Mouse (Mus musculus) splenic B cell, adult 2 months (primary cell): Measurements from ENCODE around the gene Pou4f1.
A peak's percentile ranks its signal among the peaks of the same experiment; 100 is the strongest.
"Not testable (repeated sequence)": the region's sequence is repeated elsewhere in the genome, so short reads cannot be mapped to it uniquely, and the experiment has no call there.

Experiments used
- DNase-seq: peaks from one replicate; pipeline ENCODE4 v3.0.0-alpha.2; 2011; ENCODE audit warnings: low read depth, low spot score
- H3K27me3 ChIP-seq: 2 replicates; pipeline ENCODE4 v1.6.1; 2012; ENCODE audit warnings: mild to moderate bottlenecking, low read length, moderate library complexity, mixed read lengths; ENCODE audit not compliant: control insufficient read depth, poor library complexity, insufficient read depth, severe bottlenecking
- H3K36me3 ChIP-seq: 2 replicates; pipeline ENCODE4 v1.6.1; 2012; ENCODE audit warnings: mild to moderate bottlenecking, low read length, moderate library complexity, mixed read lengths; ENCODE audit not compliant: control insufficient read depth, poor library complexity, insufficient read depth, severe bottlenecking

The Pou4f1 gene

DNA sequence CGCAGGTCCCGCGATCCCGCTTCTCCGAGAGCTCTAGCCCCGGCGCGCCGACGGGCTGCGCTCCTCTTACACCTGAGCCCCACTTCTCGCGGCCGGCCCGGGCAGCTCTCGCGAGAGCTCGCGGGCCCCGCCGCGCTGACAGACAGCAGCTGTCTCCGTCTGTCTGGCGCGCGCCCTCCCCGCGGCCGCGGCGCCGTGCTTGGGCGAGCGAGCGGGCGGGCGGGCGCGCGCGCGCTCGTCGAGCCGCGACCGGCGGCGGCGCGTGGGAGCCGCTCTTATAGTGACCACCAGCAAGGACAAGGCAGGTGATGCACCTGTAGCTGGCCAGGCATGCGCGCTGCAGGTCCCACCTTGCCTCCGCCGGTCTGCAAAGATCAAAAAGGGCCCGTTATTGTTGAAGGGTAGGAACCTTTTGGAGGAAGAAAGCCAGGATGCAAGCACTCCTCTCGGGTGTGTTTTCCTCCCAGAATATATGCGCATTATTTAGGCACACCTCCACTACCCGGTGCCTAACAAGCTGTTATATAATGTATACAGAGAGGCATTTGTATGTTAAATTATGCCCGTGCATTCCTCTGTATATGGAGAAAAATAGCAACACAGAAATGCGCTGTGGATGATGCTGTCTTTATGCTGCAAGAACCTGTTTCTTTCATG lies at the start of gene Pou4f1:
Gene Pou4f1 (minus strand): TSS at position 34 of the 657 bp plus-strand sequence.
- peak; percentile 71 for DNase-seq
- peaks cover 13% of the 10 kb centered on the region for H3K27me3 ChIP-seq
- no peaks in the 10 kb centered on the region for H3K36me3 ChIP-seq

DNA sequence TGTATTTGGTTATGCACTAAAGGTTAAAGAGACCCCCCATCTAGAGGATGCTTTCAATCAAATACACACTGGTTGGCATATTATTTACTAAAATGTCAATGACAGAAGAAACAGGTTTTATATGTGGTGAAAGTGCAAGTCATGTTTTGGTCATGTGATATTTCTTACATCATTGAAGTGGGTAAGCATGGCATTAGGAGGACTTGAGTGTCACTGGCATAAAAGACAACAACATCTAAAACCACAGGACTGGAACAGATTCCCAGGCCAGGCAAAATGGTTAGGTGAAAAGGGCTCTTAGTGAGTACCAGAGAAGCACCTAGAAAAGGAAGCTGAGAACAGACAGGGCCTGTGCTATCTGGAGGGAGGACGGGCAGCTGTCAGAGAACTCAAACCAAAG lies 43.9 kb upstream of the Pou4f1 start:
- no peak for DNase-seq
- Histone ChIP-seq H3K36me3 (no peaks in the 10 kb centered on the region), H3K27me3 (no peaks in the 10 kb centered on the region)

GRCm38 (mm10) chr14:104502761-104503160 lies 35.0 kb upstream of the Pou4f1 start:
- DNase-seq: not testable (repeated sequence)
- H3K36me3 ChIP-seq: peaks cover 11% of the 10 kb centered on the region

DNA sequence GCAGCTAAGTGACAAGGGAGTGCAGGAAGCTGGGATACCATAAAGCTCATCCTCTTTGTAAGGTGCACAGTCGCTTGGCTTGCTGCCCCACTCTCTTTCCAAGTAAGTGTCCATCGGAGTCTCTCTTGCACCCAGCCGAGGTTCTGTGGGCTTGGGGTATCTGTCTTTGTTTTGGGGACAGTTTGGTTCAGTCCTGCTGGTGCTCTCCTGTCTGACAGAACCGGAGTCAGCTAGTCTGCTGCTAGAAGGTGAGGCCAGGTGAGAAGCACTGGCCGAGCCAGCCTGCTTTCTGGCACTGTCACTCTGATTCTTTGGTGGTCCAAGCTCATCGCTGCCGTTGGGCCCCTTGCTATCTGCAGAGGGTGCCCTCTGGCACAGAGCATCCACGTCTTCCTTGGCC lies 12.0 kb upstream of the Pou4f1 start:
- DNase-seq: no peak
- H3K27me3 ChIP-seq: no peaks in the 10 kb centered on the region

More at GRCm38 (mm10) chr14:104502761-104503160, 35.0 kb upstream of the Pou4f1 start:
- not testable (repeated sequence) for H3K27me3 ChIP-seq

GRCm38 (mm10) chr14:104478593-104478992 lies 10.8 kb upstream of the Pou4f1 start:
- Histone ChIP-seq H3K27me3 (no peaks in the 10 kb centered on the region), H3K36me3 (no peaks in the 10 kb centered on the region; the same call in 1 of the 2 replicates)
- no peak for DNase-seq

More for the DNA sequence above, 12.0 kb upstream of the Pou4f1 start:
- no peaks in the 10 kb centered on the region; the same call in 1 of the 2 replicates for H3K36me3 ChIP-seq

DNA sequence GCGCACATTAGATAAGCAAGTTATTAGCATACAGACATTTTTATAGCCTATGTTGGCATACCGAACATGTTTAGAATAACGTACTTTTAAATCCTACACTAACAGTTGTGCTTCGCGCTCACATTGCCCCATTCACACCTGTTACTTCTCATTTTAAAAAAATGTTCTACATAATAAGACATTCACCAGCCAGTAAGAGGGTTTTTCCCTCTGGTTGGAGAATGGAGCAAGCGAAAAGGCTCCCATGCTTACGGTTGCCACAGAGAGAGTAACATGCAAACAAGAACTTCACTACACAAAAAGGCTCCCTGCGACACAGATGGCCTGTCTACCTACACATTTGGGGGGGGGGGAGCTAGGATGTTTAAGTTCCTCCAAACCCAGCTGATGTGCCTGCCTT lies 9.8 kb upstream of the Pou4f1 start:
- DNase-seq: no peak
- Histone ChIP-seq H3K27me3 (0 out of 2 replicates have a peak, but pooled peaks cover 2% of the 10 kb centered on the region), H3K36me3 (no peaks in the 10 kb centered on the region; the same call in 1 of the 2 replicates)

GRCm38 (mm10) chr14:104475438-104475837 lies 7.6 kb upstream of the Pou4f1 start:
- DNase-seq: no peak
- 0 out of 2 replicates have a peak, but pooled peaks cover 2% of the 10 kb centered on the region for H3K27me3 ChIP-seq
- no peaks in the 10 kb centered on the region; the same call in 1 of the 2 replicates for H3K36me3 ChIP-seq

- H3K27me3 ChIP-seq: peaks cover 13% of the 10 kb centered on the region
- no peaks in the 10 kb centered on the region for H3K36me3 ChIP-seq
- no peak for DNase-seq
Observed at GRCm38 (mm10) chr14:104468623-104468970, 798 bp upstream of the Pou4f1 start.

GRCm38 (mm10) chr14:104467133-104467965 lies 450 bp downstream of the Pou4f1 start:
- DNase-seq: peak; percentile 30
- H3K27me3 ChIP-seq: peaks cover 11% of the 10 kb centered on the region
- H3K36me3 ChIP-seq: no peaks in the 10 kb centered on the region

- H3K36me3 ChIP-seq: no peaks in the 10 kb centered on the region
- DNase-seq: peak; percentile 14
- peaks cover 11% of the 10 kb centered on the region for H3K27me3 ChIP-seq
Observed at GRCm38 (mm10) chr14:104466557-104466956, 1.2 kb downstream of the Pou4f1 start.

DNA sequence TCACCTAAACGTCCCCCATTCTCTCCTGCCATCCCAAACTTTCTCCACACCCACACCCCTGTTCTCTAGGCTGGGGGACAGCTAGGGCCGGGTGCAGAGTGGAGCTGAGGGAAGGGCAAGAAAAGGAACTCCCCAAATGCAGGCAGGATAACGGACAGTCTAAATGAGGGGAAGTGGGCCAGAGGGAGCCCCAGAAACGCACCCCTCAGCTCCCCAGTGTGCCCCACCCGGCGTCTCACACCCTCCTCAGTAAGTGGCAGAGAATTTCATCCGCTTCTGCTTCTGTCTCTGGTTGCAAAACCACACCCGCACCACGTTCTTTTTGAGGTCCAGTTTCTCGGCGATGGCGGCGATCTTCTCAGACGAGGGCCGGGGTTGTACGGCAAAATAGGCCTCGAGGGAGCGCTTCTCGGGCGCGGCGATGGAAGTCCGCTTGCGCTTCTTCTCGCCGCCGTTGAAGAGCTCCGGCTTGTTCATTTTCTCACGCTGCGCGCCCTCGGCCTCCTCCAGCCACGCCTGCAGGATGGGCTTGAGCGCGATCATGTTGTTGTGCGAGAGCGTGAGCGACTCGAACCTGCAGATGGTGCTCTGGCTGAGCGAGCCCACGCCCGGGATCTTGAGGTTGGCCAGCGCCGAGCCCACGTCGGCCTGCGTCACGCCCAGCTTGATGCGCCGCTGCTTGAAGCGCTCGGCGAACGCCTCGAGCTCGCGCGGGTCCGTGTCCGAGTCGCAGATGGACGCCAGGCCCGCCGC lies 2.1 kb downstream of the Pou4f1 start:
- DNase-seq: peak; percentile 37
- Histone ChIP-seq H3K27me3 (peaks cover 11% of the 10 kb centered on the region), H3K36me3 (no peaks in the 10 kb centered on the region)

GRCm38 (mm10) chr14:104464841-104465240 lies 3.0 kb downstream of the Pou4f1 start:
- peaks cover 13% of the 10 kb centered on the region for H3K27me3 ChIP-seq
- peak; percentile 7 for DNase-seq
- H3K36me3 ChIP-seq: no peaks in the 10 kb centered on the region

GRCm38 (mm10) chr14:104463631-104464250 lies 4.1 kb downstream of the Pou4f1 start:
- DNase-seq: peak; percentile 7
- Histone ChIP-seq H3K27me3 (peaks cover 13% of the 10 kb centered on the region), H3K36me3 (no peaks in the 10 kb centered on the region)
